Mouse (Mus musculus): ENCODE results near the gene Alkbh3. TPM values are rescaled to one million over a fixed set of nuclear protein-coding genes. Genes with fewer than 3 reads are reported as not detected.

Gene Alkbh3
- total RNA-seq, 2 experiments from 2014 or later: 54.1 to 56.6 TPM

DNA sequence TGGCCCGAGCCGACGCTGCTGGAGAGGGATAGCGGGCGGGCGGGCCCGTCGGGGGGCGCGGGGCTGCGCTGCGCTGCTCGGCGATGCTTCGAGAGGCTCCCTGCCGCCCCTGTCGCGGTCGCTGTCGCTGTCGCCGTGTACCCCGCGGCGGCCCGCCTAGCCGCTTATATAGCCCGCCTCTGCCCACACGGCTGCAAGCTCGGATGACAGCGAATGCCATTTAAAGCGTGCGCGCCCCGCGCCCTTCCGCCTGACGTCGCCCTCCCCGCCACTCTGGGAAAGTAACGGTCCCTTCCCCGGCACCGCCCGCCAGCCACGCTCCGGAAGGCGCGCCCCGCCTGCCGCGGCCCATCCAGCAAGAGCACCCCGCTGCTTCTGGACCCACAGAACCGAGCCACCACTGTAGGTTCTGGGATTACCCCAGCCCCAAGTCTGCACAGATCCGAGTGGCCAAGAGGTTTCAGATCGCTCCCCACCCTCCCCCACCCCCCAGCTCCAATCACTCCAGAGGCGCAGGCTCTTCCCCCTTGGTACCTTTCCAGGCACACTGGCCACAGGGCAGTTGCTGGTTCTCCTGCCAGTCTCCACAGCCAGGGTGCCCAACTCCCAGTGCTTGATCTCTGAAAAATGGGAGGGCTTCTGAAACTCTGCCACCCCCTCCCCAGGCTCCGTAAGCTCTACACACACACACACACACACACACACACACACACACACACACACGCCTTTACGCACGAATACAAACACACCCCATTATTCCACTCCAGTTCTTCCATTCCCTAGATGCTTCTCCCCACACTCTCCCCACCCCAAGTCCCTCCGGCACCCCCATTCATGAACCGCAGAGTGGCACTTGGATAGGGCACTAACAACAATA lies 53.5 kb downstream of the Alkbh3 start, which contains the start of gene Gm13889:
Gene Gm13889 (minus strand): TSS at position 294 of the 877 bp plus-strand sequence.
- intact Hi-C loops (cut with DNase I): loop anchor here (2.0 to 5.0 kb wide), 3 partner anchors 44 to 82 kb away; no protein-coding TSS in a partner anchor
- DNase-seq: peak; percentile 70 to 75

- intact Hi-C loops (cut with DNase I): loop anchor here (2.0 to 5.0 kb wide), 3 partner anchors 44 to 82 kb away; no protein-coding TSS in a partner anchor
- DNase-seq: peak; percentile 50 to 67
Observed at GRCm38 (mm10) chr2:93956331-93956801, 54.2 kb downstream of the Alkbh3 start.

DNA sequence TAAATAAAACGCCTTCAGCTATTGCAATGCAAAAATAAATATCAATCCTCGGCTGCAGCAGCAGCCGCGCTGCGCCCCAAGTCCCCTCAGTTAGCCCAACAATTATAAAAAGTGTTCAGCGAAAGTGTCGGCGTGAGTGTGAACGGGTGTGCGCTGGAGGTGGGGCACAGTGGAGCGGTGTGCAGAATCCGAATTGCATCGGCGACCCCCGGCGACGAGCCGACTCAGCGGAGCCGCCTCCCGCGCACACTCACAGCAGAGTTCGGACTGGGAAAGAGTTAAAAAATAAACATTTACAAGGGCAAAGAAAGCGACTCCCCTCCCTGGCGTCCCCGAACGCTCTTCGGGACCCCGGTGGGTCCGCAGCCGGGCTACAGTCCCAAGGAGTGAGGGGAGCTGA lies 54.7 kb downstream of the Alkbh3 start:
- intact Hi-C loops (cut with DNase I): loop anchor here (2.0 to 5.0 kb wide), 3 partner anchors 45 to 81 kb away; no protein-coding TSS in a partner anchor
- no peak for DNase-seq

GRCm38 (mm10) chr2:93954781-93955578 lies 55.6 kb downstream of the Alkbh3 start:
- intact Hi-C loops (cut with DNase I): loop anchor here (5.0 kb wide), 1 partner anchor 48 kb away; no protein-coding TSS in a partner anchor
- DNase-seq: no peak

- no peak for DNase-seq
- intact Hi-C loops (cut with DNase I): no loop called here
Observed at GRCm38 (mm10) chr2:93953726-93954125, 56.9 kb downstream of the Alkbh3 start.

GRCm38 (mm10) chr2:93946976-93947375 lies 63.6 kb downstream of the Alkbh3 start:
- intact Hi-C loops (cut with DNase I): no loop called here
- no peak for DNase-seq

GRCm38 (mm10) chr2:93944855-93945254 lies 65.8 kb downstream of the Alkbh3 start:
- intact Hi-C loops (cut with DNase I): no loop called here
- DNase-seq: no peak

GRCm38 (mm10) chr2:93944099-93944498 lies 66.5 kb downstream of the Alkbh3 start:
- intact Hi-C loops (cut with DNase I): no loop called here

DNA sequence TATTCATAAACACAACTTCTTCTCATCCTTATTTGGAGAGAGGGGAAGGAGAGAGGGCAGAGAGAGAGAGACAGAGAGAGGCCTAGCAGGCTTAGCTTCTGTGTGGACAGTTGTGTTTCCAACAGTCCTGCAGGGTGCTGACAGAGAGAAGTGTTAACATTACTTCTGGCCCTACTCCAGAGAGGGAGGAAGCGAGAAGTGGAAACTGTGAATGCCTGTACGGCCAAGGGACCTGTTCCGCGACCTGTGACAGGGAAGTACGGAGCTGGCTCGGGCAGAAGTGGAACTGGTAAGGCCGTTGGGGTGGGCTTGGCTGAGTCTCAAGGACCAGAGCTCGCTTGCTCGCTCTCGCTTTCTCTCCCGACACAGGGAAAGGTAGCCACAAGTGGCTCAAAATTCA lies 68.9 kb downstream of the Alkbh3 start:
- no peak for DNase-seq
- intact Hi-C loops (cut with DNase I): no loop called here

More at GRCm38 (mm10) chr2:93944099-93944498, 66.5 kb downstream of the Alkbh3 start:
- DNase-seq: no peak

DNA sequence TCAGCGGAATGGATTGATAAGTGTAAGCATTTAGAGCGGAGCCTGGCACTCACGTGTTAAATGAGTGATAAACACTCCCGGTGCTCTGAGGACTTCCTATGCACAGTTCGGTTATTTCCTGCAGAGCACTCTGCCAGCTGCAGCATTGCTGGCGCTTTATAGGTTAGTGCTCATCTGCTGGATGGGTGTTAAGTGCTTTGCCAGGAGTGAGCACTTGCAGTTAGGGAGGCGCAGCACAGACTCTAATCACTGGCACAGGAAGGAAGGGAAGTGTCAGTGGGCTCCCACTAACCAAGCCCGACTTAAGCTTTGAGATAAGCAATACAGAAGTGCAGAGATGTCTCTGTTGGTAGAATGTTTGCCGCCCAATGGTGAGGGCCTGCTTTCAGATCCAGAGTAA lies 72.1 kb downstream of the Alkbh3 start:
- DNase-seq: no peak
- intact Hi-C loops (cut with DNase I): no loop called here

Other genes with a start within 250 kb of the Alkbh3 start
- 10 to 100 TPM; 40.4 to 44.1 TPM for gene Ext2, start 188.2 kb downstream of the Alkbh3 start, total RNA-seq (2021)
- 1 to 10 TPM; 4.0 to 6.2 TPM for gene Accs, start 160.9 kb downstream of the Alkbh3 start, total RNA-seq (2021)
- gene Accsl, start 141.7 kb downstream of the Alkbh3 start, total RNA-seq (2021): not detected
- 1 to 10 TPM; 8.4 to 9.7 TPM for gene Gm13889, start 53.6 kb downstream of the Alkbh3 start, total RNA-seq (2021)
- gene Gm27027, start 14.5 kb downstream of the Alkbh3 start, total RNA-seq (2021): not detected
- gene Hsd17b12, start 147.2 kb upstream of the Alkbh3 start, total RNA-seq (2021): 10 to 100 TPM; 18.4 to 19.2 TPM

Measured in heart, postnatal 36 days (tissue).